Mouse (Mus musculus): ENCODE measurements around the gene Baiap3. TPM values are rescaled to one million over a fixed set of nuclear protein-coding genes. Genes with fewer than 3 reads are reported as not detected.

Gene Baiap3
- total RNA-seq (2015; ENCODE audit: low replicate concordance) (not detected in 2 replicates), total RNA-seq (2017; ENCODE audit: low replicate concordance) (not detected in 2 replicates)

GRCm38 (mm10) chr17:25256140-25256754 is at the start of gene Baiap3:
TSS of gene Baiap3 (minus strand) at chr17:25256364.
- no peak for ATAC-seq (replicated peaks; ENCODE audit: low FRiP score, poor library complexity, severe bottlenecking)

- no peak for ATAC-seq (replicated peaks; ENCODE audit: low FRiP score, poor library complexity, severe bottlenecking)
Measured at GRCm38 (mm10) chr17:25298094-25298493, 41.9 kb upstream of the Baiap3 start, which contains the start of gene Prss34. TSS of gene Prss34 (plus strand) at chr17:25298394.

- ATAC-seq (replicated peaks; ENCODE audit: low FRiP score, poor library complexity, severe bottlenecking) = no peak
Measured at GRCm38 (mm10) chr17:25294111-25294510, 37.9 kb upstream of the Baiap3 start.

GRCm38 (mm10) chr17:25293495-25293894 is 37.3 kb upstream of the Baiap3 start:
- ATAC-seq (replicated peaks; ENCODE audit: low FRiP score, poor library complexity, severe bottlenecking) = no peak

- ATAC-seq (replicated peaks; ENCODE audit: low FRiP score, poor library complexity, severe bottlenecking) = peak; percentile 30; the same call in 1 of the 2 replicates
Measured at GRCm38 (mm10) chr17:25290411-25290810, 34.2 kb upstream of the Baiap3 start.

- ATAC-seq (replicated peaks; ENCODE audit: low FRiP score, poor library complexity, severe bottlenecking) = peak; percentile 66
Measured at GRCm38 (mm10) chr17:25288842-25289241, 32.7 kb upstream of the Baiap3 start.

GRCm38 (mm10) chr17:25285033-25285432 is 28.9 kb upstream of the Baiap3 start:
- peak; percentile 80 for ATAC-seq (replicated peaks; ENCODE audit: low FRiP score, poor library complexity, severe bottlenecking)

- ATAC-seq (replicated peaks; ENCODE audit: low FRiP score, poor library complexity, severe bottlenecking) = peak; percentile 88
Measured at GRCm38 (mm10) chr17:25282133-25282532, 26.0 kb upstream of the Baiap3 start.

- no peak for ATAC-seq (replicated peaks; ENCODE audit: low FRiP score, poor library complexity, severe bottlenecking)
Measured at GRCm38 (mm10) chr17:25275833-25276232, 19.7 kb upstream of the Baiap3 start.

GRCm38 (mm10) chr17:25274571-25275346 is 18.6 kb upstream of the Baiap3 start, which contains the start of gene Ube2i:
TSS of gene Ube2i (minus strand) at chr17:25274622.
- ATAC-seq (replicated peaks; ENCODE audit: low FRiP score, poor library complexity, severe bottlenecking) = no peak

- ATAC-seq (replicated peaks; ENCODE audit: low FRiP score, poor library complexity, severe bottlenecking) = peak; percentile 75
Measured at GRCm38 (mm10) chr17:25273706-25274501, 17.7 kb upstream of the Baiap3 start.

GRCm38 (mm10) chr17:25272951-25273705 is 17.0 kb upstream of the Baiap3 start:
- ATAC-seq (replicated peaks; ENCODE audit: low FRiP score, poor library complexity, severe bottlenecking) = peak; percentile 67

GRCm38 (mm10) chr17:25272326-25272725 is 16.2 kb upstream of the Baiap3 start:
- ATAC-seq (replicated peaks; ENCODE audit: low FRiP score, poor library complexity, severe bottlenecking) = peak; percentile 60

- ATAC-seq (replicated peaks; ENCODE audit: low FRiP score, poor library complexity, severe bottlenecking) = no peak
Measured at GRCm38 (mm10) chr17:25270795-25271335, 14.7 kb upstream of the Baiap3 start.

- no peak for ATAC-seq (replicated peaks; ENCODE audit: low FRiP score, poor library complexity, severe bottlenecking)
Measured at GRCm38 (mm10) chr17:25264453-25264852, 8.3 kb upstream of the Baiap3 start.

GRCm38 (mm10) chr17:25257804-25258261 is 1.7 kb upstream of the Baiap3 start:
- no peak for ATAC-seq (replicated peaks; ENCODE audit: low FRiP score, poor library complexity, severe bottlenecking)

- no peak for ATAC-seq (replicated peaks; ENCODE audit: low FRiP score, poor library complexity, severe bottlenecking)
Measured at GRCm38 (mm10) chr17:25255110-25255509, 1.1 kb downstream of the Baiap3 start.

GRCm38 (mm10) chr17:25253760-25254159 is 2.4 kb downstream of the Baiap3 start:
- ATAC-seq (replicated peaks; ENCODE audit: low FRiP score, poor library complexity, severe bottlenecking) = no peak

GRCm38 (mm10) chr17:25252643-25253042 is 3.5 kb downstream of the Baiap3 start:
- ATAC-seq (replicated peaks; ENCODE audit: low FRiP score, poor library complexity, severe bottlenecking) = no peak
